Mouse (Mus musculus) E14TG2a.4 (cell line): ENCODE measurements around the gene Trappc3.

Experiments used
- CTCF ChIP-seq: conservative IDR thresholded peaks from 2 replicates; pipeline ENCODE4 v1.5.1; 2014; ENCODE audit warnings: low read length
- POU5F1 ChIP-seq: IDR thresholded peaks from 2 replicates; pipeline ENCODE4 v1.6.1; 2014; ENCODE audit warnings: low read length, borderline replicate concordance

DNA sequence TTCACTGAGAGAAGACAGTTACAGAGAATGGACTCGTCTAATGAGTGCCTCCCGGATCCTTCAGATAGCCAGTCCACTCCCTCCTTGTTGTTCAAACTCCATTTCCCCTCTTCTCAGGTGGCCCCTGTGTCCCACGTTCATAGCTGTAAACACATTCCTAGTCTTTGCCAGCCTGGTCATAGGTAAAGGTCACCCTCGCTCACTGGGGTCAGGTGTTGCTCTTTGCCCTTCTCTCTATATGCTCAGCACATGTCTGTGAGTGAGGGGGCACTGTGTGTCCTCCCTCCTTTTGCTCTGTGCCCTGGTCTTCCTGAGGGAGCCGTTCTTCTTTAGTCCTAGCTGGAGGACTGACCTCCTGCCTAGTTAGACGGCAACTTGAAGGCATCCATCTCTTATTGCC is 57.7 kb downstream of the Trappc3 start:
- TF ChIP-seq CTCF = no peak
- TF ChIP-seq POU5F1 = no peak
